Mouse (Mus musculus) MN1 (cell line): ENCODE results near the gene Rps21.

Experiments
- DNase-seq: peaks from one replicate; pipeline ENCODE4 v3.0.0-alpha.2; 2016; ENCODE audit warnings: low spot score

The Rps21 gene

DNA sequence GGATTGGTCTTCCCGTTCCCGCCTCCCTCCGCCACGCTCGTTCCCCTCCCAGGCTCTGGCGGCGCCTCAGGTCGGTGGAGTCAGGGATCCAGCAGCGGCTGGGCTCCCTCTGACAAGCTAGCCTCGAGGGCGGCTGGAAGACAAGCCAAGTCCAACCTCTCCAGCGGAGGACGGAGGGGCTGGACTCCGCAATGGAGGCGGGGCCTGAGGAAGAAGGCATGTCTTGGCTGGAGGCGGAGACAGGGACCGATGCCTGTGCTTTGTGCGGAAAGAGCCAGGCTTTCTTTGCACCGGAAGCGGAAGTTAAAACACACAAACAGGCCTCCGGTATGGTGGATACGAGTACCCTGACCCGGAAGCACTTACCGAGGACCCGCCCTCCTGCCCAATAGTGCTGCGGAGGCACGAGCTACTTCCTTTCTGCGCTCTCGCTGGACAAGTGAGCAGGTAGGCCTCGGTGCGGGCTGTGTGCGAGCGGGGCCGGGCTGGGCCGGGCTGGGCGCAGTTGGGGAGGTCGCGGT lies at the start of gene Rps21:
Rps21 (plus strand) TSS at position 377 of the 521 bp plus-strand sequence.
- DNase-seq, result peak; percentile 100

DNA sequence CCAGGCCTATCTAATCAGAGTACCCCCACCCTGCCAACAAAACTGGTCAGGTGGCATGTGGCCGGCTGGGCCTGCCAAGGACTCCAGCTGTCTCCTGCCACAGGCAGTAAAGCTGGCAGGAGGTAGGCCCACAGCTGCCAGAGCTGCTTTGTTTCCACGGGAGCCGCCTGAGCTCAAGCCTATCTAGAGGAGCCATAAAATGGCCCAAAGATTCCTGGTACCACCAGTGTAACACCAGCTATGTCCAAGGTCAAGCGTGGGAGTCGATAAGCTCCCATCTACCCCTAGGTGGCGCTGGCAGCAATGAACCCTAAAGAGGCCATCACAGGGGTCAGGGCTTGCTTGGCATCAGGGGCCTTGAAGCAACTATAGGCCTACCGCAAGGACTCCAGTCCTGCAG lies 49.3 kb upstream of the Rps21 start:
- peak; percentile 54 for DNase-seq

DNA sequence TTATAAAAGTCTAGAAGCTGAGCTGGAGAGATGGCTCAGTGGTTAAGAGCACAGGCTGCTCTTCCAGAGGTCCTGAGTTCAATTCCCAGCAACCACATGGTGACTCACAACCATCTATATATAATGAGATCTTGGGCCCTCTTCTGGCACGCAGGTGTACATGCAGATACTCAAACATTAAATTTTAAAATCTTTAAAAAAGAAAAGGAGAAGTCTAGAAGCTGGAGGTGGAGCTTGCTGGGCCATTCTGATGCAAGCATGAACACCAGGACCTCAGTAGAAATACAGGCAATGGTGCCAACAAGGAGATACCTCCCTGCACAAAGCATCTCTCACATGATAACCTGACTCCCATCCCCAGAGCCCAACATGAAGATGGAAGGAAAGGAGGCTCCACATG lies 48.2 kb upstream of the Rps21 start:
- no peak for DNase-seq

DNA sequence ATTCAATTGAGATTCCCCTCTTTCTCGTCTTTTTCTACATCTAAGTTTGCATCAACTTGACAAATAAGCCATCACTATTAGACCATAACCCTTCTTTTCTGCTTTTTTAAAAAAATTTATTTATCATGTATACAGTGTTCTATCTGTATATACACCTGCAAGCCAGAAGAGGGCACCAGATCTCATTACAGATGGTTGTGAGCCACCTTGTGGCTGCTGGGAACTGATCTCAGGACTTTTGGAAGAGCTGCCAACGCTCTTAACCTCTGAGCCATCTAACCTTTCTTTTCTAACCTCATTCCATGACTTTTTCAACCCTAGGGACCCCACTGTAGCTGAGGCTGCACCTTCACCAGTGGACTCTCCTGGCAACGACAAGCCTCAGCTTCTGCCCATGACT lies 44.9 kb upstream of the Rps21 start:
- no peak for DNase-seq

DNA sequence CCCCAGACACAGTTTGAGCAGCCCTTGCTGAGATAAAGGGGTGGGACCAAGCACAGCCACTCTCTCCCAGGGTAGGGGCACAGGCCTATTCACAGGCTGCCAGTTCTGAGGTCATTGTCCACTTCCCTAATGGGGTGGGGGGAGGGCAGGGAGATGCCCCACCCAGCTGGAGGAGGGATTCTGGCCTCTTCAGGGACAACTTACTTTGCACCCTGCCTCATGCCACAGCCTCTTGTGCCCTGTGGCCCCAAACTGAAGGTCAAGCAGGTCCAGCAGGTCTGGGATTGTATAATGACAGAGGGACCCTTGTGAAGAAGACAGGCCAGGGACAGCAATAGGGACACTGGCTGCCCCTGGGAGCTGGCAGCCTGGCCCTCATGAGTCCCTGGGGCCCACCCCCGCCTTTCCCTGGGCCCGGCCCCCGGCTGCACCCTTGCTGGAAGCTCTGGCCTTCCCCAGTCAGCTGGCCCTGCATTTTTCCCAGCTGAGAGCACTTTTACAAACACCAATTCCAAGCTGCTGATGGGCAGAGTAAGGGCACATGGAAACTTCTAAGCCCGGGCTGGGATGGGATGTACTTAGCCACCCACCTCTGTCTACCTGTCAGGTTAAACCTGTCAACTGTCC lies 42.7 kb upstream of the Rps21 start:
- DNase-seq, result peak; percentile 74

DNA sequence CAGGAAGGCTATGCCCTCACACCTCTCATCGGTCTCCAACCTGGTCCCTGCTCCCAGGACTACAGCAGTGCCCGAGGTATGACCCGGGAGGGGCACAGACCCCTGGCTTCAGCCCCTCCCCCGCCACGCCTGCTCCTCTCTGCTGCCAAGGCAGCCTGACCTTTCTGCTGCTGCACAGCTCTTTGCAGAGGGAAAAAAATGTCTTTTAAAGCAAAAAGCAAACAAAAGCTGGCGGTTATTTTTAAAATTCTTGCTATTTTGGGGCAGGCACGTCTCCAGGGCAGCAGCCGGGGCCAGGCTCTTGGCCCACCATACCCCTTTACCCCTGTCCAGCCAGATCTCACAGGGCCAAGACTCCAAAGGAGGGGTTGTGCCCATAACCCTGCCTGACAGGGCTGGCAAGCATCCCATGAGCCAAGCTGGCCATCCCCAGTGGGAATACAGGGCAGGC lies 42.1 kb upstream of the Rps21 start:
- DNase-seq, result peak; percentile 46

DNA sequence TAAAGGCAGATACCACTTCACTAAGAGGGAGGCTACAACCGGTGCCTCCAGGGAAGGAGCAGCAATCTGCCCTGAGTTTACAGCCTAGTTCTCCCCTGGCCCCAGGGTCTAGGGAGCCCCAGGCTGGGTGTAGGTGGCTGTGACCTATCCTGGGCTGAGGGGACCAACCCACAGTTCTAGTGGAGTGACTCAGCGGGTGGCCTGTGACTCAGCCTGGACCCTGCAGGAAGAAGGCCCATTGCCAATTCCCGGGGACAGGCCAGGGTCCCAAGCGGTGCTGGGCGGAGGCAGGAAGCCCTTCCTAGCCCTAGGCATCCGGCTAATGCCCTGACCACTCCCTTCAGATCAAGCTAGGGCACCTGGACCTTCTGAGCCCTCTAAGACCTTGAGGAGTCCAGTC lies 41.2 kb upstream of the Rps21 start:
- DNase-seq, result peak; percentile 49

DNA sequence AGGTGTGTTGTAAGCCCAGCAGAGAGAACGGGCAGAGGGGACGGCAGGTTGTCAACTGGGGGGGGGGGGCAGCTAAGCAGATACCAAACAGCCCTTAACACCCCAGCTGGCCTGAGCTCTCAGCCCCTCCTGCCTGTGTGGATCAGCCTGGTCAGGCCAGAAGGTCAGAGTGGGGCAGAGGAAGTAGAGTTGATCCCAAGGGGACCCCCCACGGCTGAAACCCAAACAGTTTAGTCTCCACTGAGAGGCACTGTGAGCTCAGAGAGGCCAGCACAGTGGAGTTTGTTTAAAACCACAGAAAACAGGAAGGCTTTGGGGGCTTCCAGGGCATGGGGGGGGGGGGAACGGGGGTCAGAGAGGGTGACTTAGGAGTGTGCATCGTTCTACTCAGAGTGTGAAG lies 40.3 kb upstream of the Rps21 start:
- no peak for DNase-seq

DNA sequence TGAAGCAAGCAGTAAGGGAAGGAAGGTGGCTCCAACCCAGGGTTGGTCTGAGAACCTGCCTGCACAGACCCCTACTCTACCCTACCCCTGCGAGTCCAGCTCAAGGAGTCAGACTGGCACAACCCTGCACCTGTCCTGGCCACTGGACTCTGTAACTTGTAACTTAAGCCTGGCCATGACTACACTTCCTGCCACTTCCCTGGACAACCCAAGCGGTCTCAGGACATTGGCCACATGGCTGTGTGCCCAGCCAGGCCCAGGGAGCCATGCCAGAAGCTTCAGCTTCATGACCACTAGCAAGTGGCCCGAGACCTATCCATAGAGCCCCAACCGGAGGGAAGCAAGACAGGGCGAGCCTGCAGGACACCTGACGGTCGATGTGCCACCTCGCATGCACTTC lies 39.6 kb upstream of the Rps21 start:
- DNase-seq, result peak; percentile 80

DNA sequence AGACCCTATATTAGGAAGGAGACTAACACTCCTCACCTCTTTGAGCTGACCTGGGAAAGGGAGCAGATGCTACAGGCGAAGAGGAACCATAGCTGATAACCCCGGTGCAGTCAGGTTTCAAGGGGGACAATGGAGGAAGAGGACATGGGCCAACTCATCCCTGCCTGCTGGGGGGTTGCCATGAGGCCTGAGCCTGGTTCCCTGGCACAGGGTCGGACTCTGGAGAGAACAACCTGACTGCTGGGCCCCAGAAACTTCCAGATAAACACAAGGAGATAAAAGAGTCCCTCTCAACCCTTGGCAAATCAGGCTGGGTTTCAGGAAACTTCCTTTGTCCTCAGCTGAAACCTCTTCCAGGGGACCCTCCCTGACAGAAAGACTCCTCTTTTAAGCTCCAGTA lies 38.9 kb upstream of the Rps21 start:
- DNase-seq, result no peak

DNA sequence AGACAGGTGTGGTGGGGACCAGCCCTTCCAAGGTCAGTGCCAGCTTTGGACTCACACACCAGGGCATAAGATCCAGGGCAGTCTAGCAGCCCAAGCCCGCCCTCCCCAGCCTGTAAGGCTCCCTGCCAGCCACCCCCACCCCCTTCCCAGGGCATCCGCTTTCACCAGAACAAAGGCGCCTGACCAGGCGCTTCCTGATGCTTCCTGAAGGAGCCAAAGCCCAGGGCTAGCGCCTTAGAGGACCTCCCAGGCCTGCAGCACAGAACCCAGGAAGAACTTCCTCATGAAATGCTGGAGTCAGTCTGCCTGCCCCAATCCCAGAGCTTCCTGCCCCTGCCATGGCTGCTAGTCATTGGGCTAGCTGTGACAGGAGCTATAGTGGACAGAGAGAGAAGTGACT lies 38.5 kb upstream of the Rps21 start:
- peak; percentile 58 for DNase-seq

DNA sequence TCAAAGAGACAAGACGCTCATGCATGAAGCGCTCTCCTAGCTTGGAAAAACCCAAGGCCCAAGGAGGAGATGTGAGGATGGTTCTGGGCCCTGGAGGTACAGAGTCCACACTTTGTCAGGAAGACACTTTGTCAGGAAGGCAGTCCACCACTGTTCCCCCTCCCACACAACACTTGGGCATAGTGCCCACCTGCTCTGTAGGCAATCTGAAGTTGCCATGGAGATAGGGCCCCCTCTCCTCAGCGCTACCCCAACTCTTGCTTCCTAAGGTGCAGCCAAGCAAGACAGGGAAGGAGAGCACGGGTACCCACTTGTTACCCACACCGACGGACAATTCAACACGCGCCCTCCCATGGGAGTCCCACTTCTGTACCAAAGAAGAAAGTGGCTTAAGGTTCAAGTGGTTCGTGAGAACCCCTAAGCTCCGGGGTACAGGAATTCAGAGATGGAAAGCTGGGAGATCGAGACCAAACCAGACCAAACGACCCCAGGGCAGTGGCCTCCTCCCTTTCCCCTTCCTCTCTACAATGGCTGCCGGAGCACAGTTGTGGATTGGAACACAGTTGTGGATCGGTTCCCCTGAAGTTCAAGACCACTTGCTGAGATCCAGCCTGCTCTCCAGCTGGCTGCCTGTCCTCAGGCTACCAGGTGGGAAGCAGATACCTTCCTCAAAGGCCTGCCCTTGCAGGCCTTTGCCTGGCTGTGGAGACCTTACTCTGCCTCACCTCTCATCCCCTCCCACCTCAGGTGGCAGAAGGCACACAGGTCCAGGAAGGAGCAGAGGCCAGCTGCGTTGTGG lies 37.8 kb upstream of the Rps21 start:
- DNase-seq, result no peak

DNA sequence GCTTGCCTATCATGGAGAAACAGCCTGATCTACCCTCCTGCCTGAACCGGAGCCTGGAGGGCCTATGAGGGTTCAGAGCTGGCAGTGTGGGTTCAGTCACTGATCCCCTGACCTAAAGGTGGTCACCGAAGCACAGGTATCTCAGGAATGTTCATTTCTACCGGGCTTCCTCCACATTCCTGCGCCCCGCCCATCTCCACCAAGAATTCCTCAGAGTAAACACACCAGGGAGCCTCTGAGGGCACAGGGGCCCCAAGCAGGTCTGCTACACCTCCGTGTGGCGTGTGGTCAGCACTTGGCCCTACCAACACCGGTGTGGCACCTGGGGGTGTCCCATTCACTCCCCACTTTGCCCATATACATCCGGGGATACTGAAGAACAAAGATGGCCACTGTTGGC lies 37.0 kb upstream of the Rps21 start:
- DNase-seq, result no peak

DNA sequence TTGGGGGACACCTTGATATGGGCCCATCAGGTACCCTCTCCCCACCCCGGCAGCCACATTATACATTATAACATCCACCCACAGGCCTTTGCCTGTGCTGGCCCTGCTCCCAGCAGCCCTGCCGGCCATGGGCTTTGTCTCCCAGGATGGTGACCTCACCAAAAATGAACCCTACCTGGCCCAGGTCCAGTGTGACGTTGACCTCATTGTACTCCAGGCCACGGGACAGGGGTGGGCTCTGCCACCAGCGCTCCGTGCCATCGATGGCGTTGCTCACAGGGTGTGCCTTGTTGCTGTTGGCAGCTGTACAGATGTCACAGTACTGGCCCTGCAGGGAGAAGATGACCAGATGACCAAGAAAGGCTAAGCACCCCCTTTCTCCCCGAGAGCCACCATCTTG lies 36.1 kb upstream of the Rps21 start:
- DNase-seq, result peak; percentile 65

DNA sequence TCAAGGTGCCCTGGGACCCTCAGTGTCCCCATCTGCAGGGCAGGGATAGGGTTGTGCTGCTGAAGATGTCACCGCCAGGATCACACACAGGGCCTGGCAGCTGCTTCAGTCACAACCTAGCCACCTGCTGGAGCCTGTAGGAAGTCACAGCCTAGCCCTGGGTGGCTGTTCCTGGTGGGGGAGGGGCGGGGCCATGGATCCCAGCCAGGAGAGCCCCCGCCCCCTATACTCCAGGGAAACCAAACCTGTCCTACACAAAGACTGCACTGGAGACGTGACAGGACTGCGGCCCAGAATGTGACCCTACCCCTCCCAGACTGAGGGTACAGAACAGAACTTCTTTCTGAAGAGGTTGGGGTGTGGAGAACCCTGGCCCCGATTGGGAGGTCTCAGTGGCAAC lies 34.9 kb upstream of the Rps21 start:
- DNase-seq, result peak; percentile 77

DNA sequence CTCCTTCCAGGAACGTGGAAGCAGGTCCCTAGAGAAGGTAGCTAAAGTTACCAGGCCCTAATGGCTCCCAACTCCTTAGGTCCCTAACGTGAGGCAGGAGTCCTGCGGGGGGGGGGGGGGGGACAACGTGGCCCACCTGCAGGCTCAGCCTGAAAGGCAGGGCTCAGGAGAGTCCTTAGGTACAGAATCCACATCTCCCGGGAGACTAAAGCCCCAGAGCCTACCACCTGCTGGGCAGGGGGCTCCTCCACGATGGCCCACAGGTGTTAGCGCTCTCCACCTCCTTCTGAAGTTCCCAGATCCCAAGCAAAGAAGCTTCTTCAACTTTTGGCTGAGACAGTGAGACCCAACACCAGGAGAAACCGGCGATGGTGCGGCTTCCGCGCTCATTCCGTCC lies 32.5 kb upstream of the Rps21 start:
- DNase-seq, result no peak

DNA sequence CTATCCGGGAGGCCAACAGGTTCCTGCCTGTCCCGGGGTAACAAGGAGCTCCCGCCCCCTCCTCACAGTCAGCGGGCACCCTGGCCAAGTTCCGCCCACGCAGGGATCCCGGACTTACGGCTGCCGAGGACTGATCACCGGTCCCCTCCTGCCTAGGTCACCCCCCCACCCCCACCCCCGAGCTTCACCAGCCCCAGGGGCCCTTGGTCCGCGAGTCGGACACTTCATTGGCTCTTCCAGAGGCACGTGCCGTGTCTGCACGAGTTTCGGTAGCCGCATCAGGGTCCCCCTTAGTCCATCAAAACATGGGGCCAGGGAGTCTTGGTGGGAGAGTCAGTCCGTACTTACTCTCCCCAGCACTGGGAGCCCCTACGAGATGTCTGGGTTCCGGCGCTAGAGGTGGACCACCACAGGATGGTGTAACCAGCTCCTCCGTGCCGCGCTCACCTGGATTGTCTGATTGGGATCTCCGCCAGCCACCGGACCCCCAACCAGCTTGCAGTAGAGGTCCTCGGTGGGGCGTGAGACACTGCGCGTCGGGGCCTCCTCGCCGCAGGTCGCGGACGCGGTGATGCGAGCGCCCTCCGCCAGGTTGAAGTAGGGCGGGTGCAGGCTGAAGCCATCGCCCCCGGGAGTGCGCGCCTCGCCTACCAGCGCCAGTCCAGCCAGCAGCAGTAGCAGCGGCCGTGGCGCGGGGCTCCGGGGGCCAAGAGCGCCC lies 32.0 kb upstream of the Rps21 start:
- DNase-seq, result peak; percentile 65

DNA sequence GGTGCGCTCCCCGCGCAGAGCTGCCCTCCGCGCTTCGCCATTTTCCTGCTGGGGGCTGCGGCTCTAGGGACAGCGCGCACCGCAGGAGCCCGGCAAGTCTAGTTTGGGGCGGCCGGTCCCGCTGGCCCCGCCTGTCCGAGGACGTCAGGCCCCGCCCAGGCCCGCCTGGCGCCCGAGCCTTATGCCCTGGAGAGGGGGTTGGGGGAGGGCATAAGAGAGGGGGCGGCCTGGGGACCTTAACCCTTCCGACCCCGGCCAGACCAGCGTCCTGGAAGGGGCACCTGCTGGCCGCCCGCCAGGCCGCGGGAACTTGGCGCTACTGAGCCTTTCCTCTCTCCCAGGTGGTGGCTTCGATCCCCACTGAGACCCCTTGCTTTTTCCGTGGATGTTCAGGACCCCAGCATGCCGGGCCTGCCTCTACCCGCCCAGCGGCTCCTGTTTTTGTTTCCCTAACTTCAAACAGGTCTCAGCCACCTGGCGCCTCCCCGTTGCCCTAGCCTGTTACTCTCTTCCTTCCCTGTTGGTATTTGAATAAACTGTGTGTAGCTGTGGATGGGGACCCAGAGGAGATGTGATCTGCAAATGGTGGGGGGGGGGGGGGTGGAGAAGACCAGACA lies 31.3 kb upstream of the Rps21 start, which contains the start of gene Lama5:
Lama5 (minus strand) TSS at position 98 of the 617 bp plus-strand sequence.
- peak; percentile 85 for DNase-seq

DNA sequence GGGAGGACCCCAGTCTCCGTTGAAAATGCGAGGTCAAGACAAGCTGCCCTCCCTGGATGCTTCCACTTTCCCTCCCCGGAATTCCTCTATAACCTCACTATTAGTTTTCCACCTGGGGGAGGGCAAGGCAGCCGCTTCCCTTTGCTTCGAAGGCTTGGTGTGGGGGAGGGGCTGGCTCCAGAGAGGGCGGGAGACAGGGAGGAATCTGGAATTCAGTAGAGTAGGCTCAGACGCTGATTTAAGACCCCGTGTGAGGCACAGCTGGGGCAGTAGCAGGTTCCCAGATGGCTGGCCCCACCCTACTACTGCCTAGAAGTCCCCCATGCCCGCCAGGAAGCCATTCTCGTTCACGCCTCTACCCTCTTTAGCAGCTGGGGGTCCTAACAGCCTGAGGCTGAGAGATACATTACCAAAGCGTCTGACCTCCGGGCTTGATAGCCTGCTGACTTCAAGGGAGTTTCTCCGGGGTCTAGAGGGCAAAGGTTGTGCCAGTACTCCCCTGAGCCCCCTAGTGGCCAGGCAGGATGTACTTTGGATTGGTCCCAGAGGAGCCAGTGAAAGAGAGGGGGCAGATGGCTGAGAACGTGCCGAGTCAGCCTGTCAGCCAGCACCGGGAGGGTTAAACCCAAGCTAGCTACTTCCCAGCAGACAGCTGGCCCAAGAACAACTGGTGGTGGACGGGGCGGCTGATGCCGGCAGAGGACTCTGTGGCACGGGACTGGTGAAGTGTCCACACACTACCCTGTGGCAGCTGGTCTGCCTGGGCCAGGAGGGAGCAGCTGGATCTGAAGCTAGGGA lies 29.7 kb upstream of the Rps21 start:
- DNase-seq, result peak; percentile 84

DNA sequence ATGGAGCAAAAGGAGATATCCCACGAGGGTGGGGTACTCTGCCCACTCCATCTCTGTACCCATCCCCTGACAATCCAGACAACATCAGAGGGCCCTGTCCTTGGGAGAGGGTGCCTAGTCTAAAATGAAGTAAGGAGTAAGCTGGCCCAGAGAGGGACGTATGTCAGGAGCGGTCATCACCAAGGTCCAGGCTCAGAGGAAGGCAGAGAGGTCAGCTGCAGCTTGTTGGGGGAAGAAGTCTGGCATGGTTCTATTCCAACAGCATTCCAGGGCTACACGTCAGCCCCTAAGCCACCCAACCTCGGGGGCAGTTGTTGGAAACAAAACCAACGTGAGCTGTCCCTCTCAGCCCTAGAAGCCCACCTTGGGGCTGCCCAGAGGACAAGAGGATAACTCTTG lies 29.1 kb upstream of the Rps21 start:
- peak; percentile 43 for DNase-seq

DNA sequence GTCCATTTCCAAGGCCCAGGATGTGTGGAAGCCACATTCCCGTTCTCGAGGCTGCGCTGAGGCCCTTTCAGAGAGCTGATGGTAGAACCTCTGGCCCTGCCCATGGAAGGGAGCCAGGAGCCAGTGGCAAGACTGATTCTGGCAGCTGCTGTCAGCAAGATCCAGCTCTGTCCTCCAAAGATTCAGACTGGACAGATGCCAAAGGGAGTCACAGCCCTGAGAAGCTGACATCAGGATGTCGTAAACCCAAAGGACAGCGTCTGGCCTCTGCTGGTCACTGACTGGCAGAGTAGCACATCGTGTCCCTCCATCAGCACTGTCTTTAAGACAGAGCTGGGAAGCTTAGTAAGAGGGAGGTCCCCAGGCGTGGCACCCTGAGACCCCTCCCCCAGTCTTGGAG lies 28.6 kb upstream of the Rps21 start:
- DNase-seq, result peak; percentile 90
